Mouse (Mus musculus) testis, adult 2 months (tissue): ENCODE measurements at regions not wholly inside any gene's neighbourhood (a gene's known extent, or its start where the extent isn't known, plus 50 kb on each side); places are given as distances from the start of the nearest gene placed in this dataset.

Experiments used
- H3K27ac ChIP-seq: fragments of 200-500 bp; 2 replicates; pipeline ENCODE4 v1.5.1; 2012; ENCODE audit warnings: low read depth, low read length; ENCODE audit not compliant: control insufficient read depth, insufficient read depth
- H3K27me3 ChIP-seq: fragments of 200-500 bp; 2 replicates; pipeline ENCODE4 v1.6.1; 2012; ENCODE audit warnings: mild to moderate bottlenecking, low read length, moderate library complexity; ENCODE audit not compliant: control insufficient read depth, insufficient read depth
- H3K36me3 ChIP-seq: fragments of 200-500 bp; 2 replicates; pipeline ENCODE4 v1.6.1; 2012; ENCODE audit warnings: mild to moderate bottlenecking, low read length; ENCODE audit not compliant: control insufficient read depth, insufficient read depth
- H3K4me1 ChIP-seq: fragments of 200-500 bp; 2 replicates; pipeline ENCODE4 v1.6.1; 2012; ENCODE audit warnings: low read length; ENCODE audit not compliant: control insufficient read depth, insufficient read depth
- H3K4me3 ChIP-seq: fragments of 200-500 bp; 2 replicates; pipeline ENCODE4 v1.5.1; 2012; ENCODE audit warnings: low read depth, mild to moderate bottlenecking, low read length, moderate library complexity, mixed read lengths; ENCODE audit not compliant: control insufficient read depth
- CTCF ChIP-seq: fragments of 200-500 bp; IDR thresholded peaks from 2 replicates; pipeline ENCODE4 v1.5.1; 2012; ENCODE audit warnings: low read depth, mild to moderate bottlenecking, inconsistent platforms, low read length, moderate library complexity; ENCODE audit not compliant: control insufficient read depth, insufficient read depth, insufficient replicate concordance
- POLR2A ChIP-seq: fragments of 200-500 bp; IDR thresholded peaks from 2 replicates; pipeline ENCODE4 v1.6.1; 2012; ENCODE audit warnings: low read depth, mild to moderate bottlenecking, inconsistent platforms, low read length, moderate library complexity; ENCODE audit not compliant: control insufficient read depth

DNA sequence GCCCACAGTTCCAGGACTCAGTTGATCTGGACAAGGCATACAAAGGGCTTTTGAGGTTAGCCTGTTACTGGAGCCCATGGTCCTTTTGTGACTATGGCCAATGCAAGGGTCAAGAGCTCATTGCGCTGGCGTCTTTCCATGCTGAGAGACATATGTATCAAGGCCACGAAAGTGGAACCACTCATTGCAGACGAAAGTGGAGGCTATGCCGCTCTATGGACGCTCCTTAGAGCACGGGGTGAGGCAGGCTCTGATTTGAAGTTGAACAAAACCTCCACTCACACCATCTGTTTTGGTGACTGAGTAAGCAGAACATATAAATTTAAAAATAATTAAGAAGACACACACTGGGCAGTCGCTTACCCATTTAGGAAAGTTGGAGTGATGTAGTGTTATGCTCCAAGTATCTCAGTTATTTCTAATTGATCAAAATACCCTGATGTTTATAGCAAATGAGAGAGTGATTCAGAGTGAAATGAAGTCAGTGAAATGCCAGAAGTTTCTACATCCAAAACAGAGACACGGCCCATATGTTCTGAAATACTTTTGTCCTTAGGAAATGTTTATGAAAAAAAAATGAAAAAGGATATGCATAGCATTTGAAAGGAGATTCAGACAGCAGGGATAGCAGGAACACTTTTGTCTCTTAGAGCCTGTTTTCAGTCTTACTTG, 321.8 kb downstream of the Fgf9 start:
- TF ChIP-seq POLR2A (no peak), CTCF (no peak)
- no peak overlapping the region for H3K4me3 ChIP-seq
- no peaks in the 10 kb centered on the region for H3K27me3 ChIP-seq
- no peaks in the 10 kb centered on the region for H3K36me3 ChIP-seq
- no peak overlapping the region for H3K27ac ChIP-seq
- no peaks in the 10 kb centered on the region for H3K4me1 ChIP-seq

DNA sequence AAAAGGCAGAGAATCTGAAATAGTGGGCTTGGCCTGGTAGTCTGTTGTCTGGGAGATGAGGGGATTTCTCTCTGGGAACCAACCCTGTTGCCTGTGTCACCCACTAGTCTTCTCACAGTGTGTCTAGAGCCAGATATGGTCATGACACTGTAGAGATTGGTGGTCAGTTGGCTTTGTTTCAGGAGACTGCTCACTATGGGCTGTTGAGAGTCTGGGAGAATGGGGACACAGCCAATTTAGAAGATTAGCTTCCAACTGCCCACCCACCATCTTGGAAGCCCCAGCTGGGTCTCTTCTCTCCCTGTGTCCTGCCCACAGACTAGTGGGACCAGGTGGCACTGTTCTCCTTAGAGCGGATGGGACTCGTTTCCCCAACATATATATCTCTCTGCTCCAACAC, 320.4 kb downstream of the Fgf9 start:
- no peaks in the 10 kb centered on the region for H3K36me3 ChIP-seq
- TF ChIP-seq POLR2A = no peak
- H3K27ac ChIP-seq = no peak overlapping the region
- no peak overlapping the region for H3K4me3 ChIP-seq
- H3K27me3 ChIP-seq = no peaks in the 10 kb centered on the region
- H3K4me1 ChIP-seq = no peaks in the 10 kb centered on the region

DNA sequence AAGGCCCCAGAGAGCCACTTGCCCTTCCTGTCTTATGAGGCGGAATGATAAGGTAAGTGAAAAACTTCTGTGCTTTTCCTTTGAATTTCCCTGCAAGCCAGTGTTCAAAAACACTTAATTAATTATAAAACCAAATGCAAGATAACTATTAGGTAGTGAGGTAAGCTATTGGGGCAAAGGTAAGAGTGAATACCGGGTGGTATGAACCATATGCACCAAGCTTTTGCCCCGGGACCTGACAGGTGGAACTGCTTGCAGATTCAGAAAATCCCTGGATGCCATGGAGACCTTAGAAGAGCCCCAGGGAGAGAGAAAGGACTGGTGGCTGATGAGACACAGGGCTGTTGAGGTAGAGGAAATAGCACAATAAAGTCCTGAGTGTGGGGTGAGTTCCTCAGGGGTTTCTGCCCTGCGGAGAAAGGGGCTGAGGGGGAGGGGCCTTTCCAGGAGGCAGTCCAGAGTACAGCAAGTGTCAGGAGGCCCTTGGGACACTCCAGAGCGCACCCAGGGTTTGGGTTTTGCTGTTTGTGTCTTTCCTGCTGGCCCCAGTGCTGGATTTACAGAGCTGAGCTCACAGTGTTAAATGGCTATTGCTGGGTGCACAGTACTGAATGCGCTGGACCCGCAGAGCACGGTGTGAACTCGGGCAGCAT, 317.1 kb downstream of the Fgf9 start:
- no peak overlapping the region for H3K27ac ChIP-seq
- H3K27me3 ChIP-seq = no peaks in the 10 kb centered on the region
- no peaks in the 10 kb centered on the region for H3K36me3 ChIP-seq
- H3K4me3 ChIP-seq = no peak overlapping the region
- no peaks in the 10 kb centered on the region for H3K4me1 ChIP-seq
- TF ChIP-seq CTCF (no peak), POLR2A (no peak)

DNA sequence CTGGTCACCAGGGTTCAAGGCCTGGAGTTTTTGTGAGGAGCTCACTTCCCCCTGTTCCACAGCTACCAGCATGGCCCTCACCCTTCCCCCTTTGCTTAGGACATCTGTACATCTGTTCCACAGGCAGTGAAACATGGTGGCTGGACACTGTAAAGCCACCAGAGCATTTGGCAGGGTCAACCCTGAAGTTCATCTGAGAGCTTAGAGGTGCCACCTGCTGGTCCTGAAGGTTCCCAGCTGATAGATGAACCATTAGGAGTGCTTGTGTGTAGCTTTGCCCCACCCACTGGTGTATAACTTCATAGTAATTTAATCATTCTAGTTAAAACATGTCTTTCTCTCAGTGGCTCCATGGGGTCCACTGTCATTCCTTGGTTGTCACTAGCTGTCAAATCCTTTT, 304.7 kb downstream of the Fgf9 start:
- Histone ChIP-seq H3K27me3 (no peaks in the 10 kb centered on the region), H3K4me1 (no peaks in the 10 kb centered on the region), H3K27ac (no peak overlapping the region), H3K36me3 (no peaks in the 10 kb centered on the region), H3K4me3 (no peak overlapping the region)
- TF ChIP-seq CTCF (no peak), POLR2A (no peak)

DNA sequence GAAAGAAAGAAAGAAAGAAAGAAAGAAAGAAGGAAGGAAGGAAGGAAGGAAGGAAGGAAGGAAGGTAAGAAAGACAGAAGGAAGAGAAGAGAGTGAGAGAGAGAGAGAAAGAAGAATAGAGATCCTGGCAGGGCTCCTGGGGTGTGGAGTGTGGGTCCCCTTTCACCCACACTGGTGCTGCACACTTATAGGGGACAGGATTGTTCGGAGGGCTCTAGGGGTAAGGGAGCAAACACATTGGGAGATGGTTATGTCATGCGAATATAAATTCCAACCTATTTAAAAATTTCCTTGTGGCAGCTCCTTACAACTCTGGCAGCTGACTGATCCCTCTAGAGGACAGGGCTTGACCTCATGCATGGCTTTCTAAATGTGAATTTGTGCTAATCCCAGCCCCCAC, 286.5 kb downstream of the Fgf9 start:
- Histone ChIP-seq H3K4me1 (no peaks in the 10 kb centered on the region), H3K4me3 (no peak overlapping the region), H3K27me3 (no peaks in the 10 kb centered on the region), H3K27ac (no peak overlapping the region), H3K36me3 (no peaks in the 10 kb centered on the region)
- TF ChIP-seq POLR2A (no peak), CTCF (no peak)

DNA sequence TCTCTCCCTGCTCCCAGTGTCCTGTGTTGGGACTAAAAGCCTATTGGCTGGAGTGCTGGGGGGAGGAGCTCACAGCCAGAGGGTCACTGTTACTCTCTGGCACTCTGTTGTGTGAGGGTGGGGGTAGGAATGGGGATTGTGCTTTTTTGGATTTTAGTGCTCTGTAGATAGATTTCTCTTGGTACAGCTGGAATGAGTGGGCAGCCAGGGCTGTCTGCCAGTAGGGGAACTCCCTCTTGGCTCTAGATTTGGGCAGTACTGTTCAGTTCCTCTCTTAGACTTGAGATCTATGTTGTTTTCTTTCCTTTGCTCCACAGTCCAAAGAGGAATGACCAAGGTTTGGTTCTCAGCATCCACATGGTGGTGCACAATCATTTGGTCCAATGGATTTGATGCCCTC, 282.6 kb downstream of the Fgf9 start:
- Histone ChIP-seq H3K4me1 (no peaks in the 10 kb centered on the region), H3K27me3 (no peaks in the 10 kb centered on the region), H3K27ac (no peak overlapping the region), H3K36me3 (no peaks in the 10 kb centered on the region), H3K4me3 (no peak overlapping the region)
- no peak for TF ChIP-seq POLR2A
- no peak for TF ChIP-seq CTCF

DNA sequence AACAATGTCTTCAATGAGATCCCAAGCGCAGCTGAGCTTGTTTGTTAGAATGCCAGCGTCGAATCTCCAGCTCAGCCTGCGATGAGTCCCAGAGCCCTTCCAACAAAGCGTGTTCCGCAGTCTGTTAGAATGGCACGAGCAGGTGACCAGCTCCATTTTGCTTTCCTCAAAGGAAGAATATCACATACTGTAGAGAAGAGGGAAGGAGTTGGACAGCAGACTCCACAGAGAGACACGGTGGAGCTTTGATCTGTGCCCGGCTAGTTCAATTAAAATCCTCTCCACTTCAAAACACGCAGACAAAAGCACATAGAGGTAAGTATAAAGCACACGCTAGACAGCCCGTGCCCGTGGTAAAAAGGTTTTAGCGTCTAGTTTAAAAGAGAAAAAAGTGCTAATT, 265.8 kb downstream of the Fgf9 start:
- Histone ChIP-seq H3K36me3 (no peaks in the 10 kb centered on the region), H3K4me1 (peaks cover 2% of the 10 kb centered on the region; the same call in 1 of the 2 replicates), H3K27ac (no peak overlapping the region), H3K4me3 (no peak overlapping the region), H3K27me3 (no peaks in the 10 kb centered on the region)
- TF ChIP-seq POLR2A (no peak), CTCF (no peak)
